Mouse (Mus musculus) brain, embryonic 14.5 days (tissue): ENCODE data around the gene Dpep3.

ENCODE experiments used
- CTCF ChIP-seq: fragments of 200-500 bp; IDR thresholded peaks from 2 replicates; pipeline ENCODE4 v1.5.1; 2012; ENCODE audit warnings: inconsistent platforms, mild to moderate bottlenecking, moderate library complexity, borderline replicate concordance; ENCODE audit not compliant: insufficient read depth, insufficient read length; ENCODE audit errors: extremely low read depth
- POLR2A ChIP-seq: fragments of 200-500 bp; IDR thresholded peaks from 2 replicates; pipeline ENCODE4 v1.6.1; 2012; ENCODE audit warnings: mild to moderate bottlenecking, inconsistent platforms, borderline replicate concordance; ENCODE audit not compliant: poor library complexity, insufficient read depth, insufficient read length, severe bottlenecking; ENCODE audit errors: extremely low read depth

- no peak for TF ChIP-seq CTCF
- no peak for TF ChIP-seq POLR2A
These were observed 29.9 kb downstream of the Dpep3 start for GRCm38 (mm10) chr8:105949350-105949749.
